Mouse (Mus musculus) lung, postnatal 0 days (tissue): Measurements from ENCODE around the gene Kif21a.
A peak's percentile ranks its signal among the peaks of the same experiment; 100 is the strongest.

Experiments
- CTCF ChIP-seq: IDR thresholded peaks from 2 replicates; pipeline ENCODE4 v1.5.1; 2016; ENCODE audit warnings: antibody characterized with exemption, mild to moderate bottlenecking
- EP300 ChIP-seq: IDR thresholded peaks from 2 replicates; pipeline ENCODE4 v1.6.1; 2016; ENCODE audit warnings: antibody characterized with exemption, mild to moderate bottlenecking, control low read depth

DNA sequence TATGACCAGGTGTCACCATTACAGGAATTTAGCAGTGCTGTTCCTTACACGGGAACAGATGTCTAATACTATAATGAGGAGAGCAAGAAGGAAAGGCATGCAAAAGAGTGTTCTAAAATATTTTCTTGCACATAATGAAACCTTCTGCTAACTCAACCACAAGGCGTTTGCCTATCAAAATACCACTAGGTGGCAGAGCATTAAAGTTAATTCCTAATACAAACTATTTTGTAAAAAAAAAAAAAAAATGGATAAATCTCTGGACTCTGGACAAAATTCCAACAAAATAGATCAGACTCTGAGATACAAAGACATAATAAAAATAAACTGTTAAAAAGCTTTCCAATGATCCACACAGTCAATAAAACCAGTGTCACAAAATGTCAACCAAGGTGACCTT lies 56.9 kb downstream of the Kif21a start:
- TF ChIP-seq CTCF = peak; percentile 55
- no peak for TF ChIP-seq EP300
